Mouse (Mus musculus) layer of hippocampus, postnatal 10 days (tissue): ENCODE measurements around the gene Tor1aip1. TPM values are rescaled to one million over a fixed set of nuclear protein-coding genes. Genes with fewer than 3 reads are reported as not detected.

ENCODE experiments used
- DNase-seq, 2 experiments: peaks; one replicate each; pipeline ENCODE4 v3.0.0; 2021; ENCODE audit warnings: low spot score in 2 of 2
- long read RNA-seq: library from polyadenylated mRNA; stranded (forward); transcript quantifications from one replicate; pipeline ENCODE4 v2.0.0, GENCODE M21; 2023
- total RNA-seq, 2 experiments: library from RNA; stranded (reverse); gene quantifications; 2 replicates each; pipeline ENCODE4 v1.2.3; 2021

Tor1aip1 gene
- 10 to 100 TPM; 25.5 to 26.3 TPM for total RNA-seq
- long read RNA-seq, full-length matches to known transcripts, result 8 of 8 reads
- long read RNA-seq, partial matches to known transcripts, result 0 of 8 reads
- long read RNA-seq, other reads (novel, unspliced or antisense), result 0 of 8 reads

DNA sequence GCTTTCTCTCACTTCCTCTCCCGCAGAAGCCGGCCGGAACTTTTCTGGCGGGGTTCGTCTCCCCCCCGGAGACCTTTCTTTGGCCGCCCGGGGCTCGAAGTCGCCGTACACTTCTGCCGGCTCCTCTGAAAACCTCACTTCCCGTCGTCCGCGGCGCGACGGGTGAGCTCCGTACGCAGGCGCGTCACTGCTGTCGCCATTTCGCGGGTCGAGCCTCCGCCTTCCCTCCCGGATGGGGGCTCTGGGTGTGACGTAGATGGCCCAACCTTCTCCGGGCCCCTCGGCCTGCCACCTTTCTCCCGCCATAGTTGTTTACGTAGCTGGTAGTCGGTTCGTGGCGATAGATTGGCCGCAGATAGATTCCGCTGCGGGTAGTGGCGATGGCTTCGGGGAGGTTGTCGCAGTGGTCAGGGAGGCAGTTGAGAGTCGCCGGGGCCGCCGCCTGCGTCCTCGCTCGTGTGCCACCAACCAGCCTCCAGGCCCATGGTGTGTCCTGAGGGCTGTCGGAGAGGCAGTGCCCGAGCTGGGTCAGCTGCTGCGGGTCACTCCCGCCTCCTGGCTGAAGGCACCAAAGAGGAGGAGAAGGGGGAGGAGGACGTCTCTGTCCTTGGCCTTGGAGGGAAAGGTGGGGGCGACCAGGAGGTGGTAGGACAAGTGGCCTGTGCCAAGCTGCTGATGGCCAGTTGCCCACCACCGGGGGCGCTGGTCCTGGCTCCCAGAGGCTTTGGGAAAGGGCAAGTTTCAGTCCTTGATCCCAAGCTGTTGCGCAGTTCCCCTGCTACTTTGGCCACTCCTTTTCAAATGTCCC is at the start of gene Tor1aip1:
Gene Tor1aip1, minus strand, starts transcription at position 551 of the 808 bp plus-strand sequence.
- peak; percentile 97 to 98 for DNase-seq

DNA sequence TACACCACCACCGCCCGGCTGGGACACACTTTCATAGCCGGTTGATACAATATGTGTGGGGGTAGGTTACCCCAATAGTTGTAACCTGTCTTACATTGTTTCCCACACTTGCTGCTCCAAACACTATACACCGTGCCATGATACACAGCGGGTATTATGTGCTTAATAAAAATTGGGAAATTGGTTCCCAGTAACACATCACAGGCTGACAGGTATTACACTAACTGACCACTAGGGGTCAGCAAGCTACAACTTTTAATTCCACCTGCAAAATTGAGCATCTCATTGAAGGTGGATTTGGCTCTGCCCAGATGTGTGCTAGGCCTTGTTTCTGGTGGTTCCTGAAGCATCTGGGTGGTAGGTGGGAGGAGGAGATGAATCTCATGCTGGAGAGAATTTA is 49.5 kb upstream of the Tor1aip1 start:
- peak; percentile 42 to 50 for DNase-seq

DNA sequence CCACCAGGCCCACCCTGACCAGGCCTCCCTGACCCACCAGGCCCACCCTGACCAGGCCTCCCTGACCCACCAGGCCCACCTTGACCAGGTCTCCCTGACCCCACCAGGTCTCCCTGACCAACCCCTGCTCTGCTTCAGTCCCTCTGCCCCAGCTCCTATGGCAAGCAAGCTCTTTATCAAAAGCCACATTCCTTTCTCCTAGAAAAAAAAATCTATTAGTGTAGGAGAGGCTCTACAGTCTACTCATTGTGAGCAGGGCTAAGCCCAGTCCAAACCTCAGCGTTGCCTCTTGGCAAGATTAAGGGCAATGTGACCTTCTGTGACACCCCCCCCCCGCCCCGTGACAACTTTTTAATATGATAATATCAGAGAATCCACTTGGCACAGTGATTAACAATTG is 48.3 kb upstream of the Tor1aip1 start:
- DNase-seq, result no peak

DNA sequence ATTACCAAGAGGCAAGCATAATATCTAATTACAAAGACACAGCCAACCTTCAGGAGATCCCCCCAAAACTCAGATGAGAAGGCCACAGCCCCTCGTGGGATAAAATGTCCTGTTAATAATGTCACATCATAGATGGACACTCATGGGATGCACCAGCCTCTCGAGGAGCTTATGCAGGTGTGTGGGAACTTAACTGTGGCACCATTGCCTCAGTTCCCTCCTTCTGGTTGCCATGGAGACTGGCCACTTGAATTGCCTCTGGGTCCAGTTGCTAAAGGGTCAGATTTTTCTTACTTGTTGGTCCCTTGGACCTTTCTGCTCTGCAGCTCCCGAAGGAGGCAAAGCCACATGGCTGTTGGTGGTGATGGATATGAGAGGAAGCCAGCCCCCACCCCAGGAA is 41.4 kb upstream of the Tor1aip1 start:
- no peak for DNase-seq

DNA sequence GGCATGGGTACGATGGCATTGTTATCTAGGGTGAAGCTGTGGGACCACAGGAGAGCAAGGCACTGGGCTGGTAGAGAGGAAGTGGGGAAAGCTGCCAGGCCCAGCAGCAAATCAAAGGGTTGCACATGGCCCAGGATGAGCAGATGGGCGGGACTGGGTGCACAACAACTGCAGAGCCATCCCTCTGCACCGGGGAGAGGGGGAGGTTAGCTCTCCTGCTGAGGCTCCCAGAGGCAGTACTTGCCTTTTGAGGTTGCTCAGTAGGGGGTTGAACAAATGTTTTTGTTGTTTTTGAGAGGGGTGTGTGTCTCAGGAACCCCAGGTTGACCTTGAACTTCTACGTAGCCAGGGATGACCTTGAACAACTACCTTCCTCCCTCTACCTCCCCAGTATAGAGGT is 40.2 kb upstream of the Tor1aip1 start:
- no peak for DNase-seq

DNA sequence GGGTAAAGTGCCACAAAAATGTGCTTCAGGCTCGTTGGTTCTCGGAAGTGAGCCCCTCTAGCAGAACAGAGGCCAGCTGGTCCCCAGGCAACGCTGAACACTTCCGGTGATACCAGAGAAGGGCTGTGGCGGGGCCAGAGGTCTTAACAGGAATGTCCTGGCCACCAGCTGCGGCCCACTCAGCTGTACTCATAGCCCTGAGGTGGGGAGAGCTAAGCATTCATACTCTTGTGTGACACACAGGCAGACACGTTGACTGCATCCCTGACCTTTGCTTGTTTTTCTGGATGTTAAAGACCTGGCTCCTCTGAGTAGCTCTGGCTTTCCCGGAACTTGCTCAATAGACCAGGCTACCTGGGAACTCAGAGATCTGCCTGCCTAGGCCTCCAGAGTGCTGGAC is 38.3 kb upstream of the Tor1aip1 start:
- DNase-seq, result no peak

DNA sequence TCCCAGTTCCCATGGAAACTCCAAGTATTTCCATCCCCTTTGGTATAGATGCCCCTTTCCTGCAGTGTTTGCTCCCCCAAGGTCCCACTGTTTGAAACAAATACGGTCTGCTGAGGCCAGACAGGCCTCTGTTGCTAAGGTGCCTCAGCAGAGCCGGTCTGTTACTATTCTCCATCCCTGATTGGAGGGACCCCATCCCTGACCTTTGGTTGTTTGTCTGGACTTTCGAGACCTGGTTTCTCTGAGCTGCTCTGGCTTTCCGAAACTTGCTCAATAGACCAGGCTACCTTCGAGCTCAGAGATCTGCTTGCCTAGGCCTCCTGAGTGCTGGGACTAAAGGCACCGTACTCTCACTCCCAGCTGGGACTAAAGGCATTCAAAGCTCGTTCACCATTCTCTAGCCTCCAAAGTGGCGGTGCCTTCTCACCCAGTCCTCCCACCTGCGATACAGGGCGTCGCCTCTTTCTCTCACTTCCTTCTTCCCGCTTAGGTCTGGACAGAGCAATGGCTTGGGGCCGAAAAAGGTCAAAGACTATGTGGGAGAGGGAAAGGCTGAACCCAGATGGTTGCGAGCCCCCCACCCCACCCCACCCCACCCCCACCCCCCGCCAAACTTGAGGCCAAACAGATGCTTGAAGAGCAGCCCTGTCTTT is 37.0 kb upstream of the Tor1aip1 start:
- no peak for DNase-seq

DNA sequence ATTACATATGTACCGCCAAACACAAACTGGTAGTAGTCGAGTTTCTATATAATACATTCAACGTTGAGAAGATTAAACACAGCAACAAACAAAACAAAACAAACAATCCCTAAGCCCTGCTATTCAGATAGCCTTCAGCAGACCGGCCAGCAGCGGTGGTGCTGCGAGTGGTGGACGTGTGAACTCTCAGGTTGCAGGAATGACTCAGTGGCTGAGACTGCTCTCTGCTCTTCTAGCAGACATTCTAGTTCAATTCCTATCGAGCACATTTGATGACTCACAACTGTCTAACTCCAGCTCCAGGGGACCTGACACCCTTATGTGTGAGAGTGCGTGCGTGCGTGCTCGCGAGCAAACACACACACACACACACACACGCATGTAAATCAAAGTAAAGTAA is 33.8 kb upstream of the Tor1aip1 start:
- DNase-seq, result no peak

DNA sequence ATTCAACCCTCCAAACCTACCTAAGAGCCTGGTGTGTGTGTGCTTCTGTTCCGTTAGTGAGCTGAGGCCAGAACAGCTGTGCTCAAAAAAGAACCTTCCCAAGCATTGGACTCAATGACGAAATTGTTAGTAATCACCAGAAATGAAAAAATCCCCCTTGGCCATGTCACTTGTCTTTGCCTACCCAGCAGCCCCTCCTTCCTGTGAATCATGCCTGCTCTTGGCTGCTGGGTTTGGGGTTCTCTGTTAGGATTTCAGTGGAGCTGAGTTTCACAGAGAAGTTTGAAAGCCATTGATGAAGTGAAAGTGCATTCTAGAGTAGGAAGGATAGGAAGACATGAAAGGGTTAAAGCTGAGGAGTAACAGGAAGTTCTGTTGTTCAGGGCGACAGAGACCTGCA is 29.9 kb upstream of the Tor1aip1 start:
- no peak for DNase-seq

DNA sequence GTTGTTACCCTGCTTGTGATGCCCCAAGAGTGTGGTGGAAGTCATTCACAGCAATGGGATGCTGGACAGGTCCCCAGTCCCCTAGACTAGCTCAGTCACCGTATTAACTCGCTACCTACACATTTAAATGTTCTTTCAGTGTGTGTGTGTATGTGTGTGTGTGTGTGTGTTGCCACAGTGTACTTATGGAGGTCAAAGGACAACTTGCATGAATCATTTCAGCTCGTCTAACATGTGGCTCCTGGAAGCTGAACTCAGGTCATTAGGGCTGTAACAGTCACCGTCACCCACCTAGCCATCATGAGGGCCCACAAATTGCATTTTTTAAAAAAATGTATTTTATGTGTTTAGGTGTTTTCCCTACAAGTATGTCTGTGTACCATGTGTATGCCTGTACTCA is 25.9 kb upstream of the Tor1aip1 start:
- no peak for DNase-seq

DNA sequence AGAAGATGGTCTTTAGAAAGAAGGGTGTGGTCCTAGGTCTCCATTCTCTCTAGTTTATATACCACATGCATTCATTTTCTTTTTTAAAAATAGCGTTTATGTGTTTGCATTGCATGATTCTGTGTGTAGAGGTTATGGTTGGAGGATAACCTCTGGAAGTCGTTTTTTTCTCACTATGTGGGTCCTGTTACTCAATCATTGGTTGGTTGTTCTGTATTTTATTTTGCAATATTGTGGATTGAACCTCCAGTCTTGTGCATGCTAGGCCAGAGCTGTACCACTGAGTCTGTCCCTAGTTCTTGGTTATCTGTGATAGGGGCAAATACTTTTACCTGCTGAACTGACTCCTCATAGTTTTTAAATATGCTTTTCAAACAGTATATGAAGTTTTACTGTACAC is 21.9 kb upstream of the Tor1aip1 start:
- DNase-seq, result no peak

DNA sequence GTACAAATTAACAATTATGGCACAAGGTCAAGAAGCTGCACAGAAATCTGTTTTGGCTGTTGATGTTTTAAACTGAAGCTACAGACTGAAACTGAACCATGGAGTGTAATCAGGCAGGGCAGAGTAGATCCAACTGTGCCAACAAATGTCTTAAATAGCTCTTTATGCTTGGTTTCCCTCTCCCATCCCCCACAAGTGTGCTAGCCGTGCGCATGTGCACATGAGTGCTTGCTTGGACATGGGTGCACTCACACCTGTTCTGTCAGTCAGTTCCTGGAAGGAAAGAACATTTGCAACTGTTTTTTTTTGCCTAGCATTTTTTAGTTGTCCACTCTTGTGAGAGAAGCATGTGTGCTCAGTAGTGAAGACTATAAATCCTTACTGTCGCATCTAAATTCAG is 10.4 kb upstream of the Tor1aip1 start:
- no peak for DNase-seq

DNA sequence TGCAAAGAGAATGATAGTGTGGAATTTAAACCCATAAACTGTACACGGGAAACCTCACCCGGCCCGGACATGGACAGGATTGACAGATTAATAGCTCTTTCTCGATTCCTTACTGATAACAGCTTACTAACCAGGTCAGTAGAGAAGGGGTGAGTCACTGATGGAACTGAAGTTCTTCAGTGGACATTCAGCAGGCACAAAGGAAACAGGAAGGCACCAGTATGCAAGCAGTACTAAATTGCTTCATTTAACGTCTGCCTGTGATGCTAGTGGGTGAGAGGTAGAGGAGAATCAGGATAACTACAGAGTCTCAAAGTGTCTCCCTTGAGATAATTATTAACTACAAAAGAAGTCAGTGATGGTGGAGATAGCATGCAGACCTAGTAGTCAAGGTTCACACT is 7.9 kb upstream of the Tor1aip1 start:
- DNase-seq, result no peak

DNA sequence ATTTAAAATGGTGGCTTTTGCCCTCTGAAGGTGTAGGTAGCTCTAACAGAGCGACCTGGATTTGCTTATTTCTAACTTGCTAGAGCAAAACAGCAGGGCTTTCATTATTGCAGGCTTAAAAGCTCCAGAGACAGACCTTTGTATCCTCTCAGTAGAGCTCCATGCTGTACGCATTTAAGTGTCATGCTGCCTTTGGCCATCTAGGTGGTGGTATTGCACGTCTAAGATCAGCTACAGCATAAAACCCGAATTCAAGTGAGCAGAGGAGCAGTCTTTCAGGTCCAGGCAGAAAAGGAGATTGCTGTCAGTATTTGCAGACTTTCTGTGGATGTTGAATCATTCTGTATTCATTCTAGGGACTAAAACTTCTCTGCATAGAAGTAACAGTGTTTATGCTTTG is 6.7 kb upstream of the Tor1aip1 start:
- peak; percentile 46 to 69 for DNase-seq

DNA sequence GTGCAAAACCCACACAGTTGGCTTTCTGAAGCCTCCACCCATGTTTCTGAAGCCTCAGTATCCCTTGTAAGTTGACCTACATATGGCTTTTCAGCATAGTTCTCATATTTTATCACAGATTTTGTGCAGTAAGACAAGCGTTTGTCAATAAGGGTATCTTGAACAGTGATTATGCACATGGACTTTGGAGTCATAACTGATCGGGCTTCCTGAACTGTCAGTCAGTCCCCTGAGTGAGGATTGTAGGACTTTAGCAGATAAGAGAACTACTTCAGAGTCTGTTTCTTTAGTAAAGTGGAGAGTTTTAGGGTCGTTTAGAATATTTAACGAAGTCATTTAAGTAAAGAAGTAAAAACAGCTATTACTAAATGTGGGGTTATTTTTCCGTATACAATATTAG is 6.2 kb upstream of the Tor1aip1 start:
- DNase-seq, result no peak

DNA sequence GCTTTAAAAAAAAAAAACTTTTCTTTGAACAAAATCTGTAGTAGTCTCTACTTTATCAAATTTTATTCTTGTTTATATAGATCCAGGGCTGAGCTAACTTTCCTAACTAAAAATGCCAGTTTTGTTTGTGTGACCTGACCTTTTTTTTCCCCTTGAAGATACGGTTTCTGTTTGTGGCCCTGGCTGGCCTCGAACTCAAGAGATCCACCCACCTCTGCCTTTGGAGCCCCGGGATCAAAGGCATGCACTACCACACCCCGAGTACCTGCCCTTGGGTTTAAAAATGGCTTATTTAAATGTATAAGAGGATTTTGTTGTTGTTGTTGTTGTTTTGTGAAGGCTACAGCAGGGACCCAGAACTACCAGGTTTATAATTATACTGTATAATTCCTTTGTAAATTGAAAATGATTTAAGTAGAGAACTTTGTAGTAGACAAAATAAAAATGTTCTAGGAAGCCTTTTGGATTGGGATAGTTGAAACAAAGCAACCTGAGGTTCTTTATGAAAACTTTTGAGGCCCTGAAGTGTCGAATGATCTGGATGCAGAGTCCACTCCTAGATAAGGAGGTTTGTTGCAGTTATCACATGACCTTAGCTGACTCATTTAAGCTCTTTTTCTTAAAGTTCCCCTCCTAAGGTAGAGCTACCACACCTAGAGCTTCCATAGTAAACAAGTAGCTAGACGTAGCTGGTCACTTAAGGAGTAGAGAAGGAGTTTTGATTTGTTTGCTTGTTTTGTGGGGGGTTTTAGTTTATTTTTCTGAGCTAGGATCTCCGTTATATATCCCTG is 5.4 kb upstream of the Tor1aip1 start:
- DNase-seq, result no peak

DNA sequence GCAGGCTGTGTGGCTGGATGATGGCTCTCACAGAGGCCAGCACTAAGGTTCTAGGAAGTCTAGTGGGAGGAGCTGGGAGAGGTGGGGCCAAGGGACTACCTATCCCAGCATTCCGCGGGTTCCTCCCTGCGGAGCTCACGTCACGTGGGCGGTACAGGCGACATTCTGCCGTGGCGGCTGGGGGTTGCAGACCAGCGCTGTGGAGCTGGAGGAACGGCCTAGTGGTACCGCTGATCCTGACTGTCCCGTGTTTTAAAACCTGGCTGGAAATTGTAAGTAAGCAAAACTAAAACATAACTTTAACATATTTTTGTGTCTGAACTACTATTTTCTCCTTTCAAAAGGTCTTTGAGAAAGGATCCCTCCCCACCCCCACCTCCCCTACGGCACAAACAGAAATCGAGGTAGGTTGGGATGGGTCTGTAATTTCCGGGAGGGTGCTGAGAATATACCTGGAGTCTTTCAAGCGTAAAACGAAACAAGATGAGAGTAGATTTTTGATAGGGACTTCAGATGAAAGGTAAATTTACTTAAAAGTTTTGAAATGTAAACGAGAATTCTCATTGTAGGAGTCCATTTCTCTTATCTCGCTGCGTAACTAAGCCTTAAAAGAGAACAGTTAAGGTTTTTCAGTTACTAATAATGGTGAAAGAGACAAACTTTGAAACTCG is 4.6 kb upstream of the Tor1aip1 start:
- DNase-seq, result peak; percentile 83 to 89

DNA sequence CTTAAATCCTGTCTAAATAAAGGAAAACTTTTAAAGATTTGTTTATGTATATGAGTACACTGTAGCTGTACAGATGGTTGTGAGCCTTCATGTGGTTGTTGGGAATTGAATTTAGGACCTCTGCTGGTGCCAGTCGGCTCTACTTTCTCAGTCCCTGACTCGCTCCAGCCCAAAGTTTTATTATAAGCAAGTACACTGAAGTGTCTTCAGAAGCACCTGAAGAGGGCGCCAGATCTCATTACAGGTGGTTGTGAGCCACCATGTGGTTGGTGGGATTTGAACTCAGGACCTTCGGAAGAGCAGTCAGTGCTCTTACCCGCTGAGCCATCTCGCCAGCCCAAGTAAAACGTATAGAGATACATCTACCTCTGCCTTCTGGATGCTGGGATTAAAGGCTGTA is 3.7 kb upstream of the Tor1aip1 start:
- peak in 1 of 2 experiments; percentile 9 for DNase-seq

DNA sequence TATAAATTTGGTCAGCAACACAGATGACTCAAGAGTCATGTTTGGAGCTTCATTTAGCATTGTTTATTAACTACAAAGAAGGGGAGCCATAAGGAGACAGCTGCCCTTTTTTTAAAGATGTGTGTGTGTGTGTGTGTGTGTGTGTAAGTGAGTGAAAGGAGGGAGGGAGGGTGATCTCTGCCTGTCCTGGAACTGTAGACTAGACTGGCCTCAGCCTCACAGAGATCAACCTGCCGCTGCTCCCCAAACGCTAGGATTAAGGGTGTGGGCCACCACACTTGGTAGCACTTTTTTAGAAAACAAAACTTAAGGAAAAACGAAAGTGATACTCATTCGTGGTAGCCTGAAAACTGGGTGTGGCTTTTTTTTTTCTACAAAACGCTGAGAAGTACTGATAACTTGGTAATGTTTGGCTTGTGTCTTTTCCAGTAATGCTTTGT is 884 bp upstream of the Tor1aip1 start:
- no peak for DNase-seq

DNA sequence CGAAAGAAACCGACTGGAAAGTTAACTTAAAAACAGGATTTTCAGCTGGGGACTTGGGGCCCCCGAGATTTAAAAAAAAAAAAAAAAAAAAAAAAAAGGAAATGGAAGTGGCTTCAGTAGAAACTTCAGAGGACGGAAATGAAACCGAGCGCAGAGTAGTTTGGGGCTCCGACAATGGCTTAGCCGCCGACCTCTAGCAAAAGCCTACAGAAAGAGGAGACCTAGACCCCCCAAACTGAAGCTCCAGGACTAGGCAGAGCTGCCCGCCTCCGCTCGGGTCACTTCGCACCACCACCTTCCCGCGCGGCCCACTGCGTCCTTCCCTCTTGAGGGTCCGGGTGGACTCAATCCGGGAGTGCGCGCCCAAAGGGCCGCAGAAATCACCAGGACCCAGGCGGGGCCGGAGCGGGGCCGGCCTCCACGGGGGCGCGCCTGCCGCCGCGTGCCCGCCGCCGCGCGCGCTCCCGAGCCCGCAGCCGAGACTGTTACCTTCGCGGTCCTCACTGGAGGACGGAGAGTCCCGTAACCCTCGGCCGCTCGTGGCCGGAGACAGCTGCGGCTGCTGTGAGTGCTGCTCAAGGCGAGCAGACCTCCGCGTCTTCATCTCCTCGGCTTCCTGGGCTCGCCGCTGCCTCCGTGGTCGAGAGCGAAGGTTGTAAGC is 881 bp downstream of the Tor1aip1 start, which contains the start of gene Tor1aip2:
Gene Tor1aip2, plus strand, starts transcription at position 135 of the 661 bp plus-strand sequence.
- DNase-seq, result peak in 1 of 2 experiments; percentile 74

DNA sequence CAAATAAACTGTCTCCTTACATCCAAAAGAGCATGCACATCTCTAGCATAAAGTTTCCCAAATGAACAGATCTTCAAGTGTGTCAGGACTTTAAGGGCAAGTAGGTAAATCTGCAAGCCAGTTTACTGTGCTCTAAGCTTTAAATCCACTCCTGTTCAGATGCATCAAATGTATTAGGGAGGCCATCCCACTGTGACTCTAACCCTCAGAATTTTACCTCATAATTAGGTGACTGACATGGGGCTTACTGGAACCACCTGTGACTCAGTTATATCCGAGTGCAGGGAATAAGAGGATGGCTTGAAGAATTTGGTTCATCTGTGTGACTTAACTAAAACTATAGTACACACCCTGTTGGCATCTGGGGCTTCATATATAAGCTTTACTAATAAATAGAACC is 1.6 kb downstream of the Tor1aip1 start:
- DNase-seq, result no peak
